Mouse (Mus musculus): ENCODE data around the gene Mllt11.

The Mllt11 gene

GRCm38 (mm10) chr3:95243086-95243485 is 11.1 kb upstream of the Mllt11 start:
- DNase-seq = no peak

- no peak for DNase-seq
These were observed 9.5 kb upstream of the Mllt11 start, which contains the start of gene Gm128 for GRCm38 (mm10) chr3:95241498-95241897. TSS of gene Gm128 (minus strand) at chr3:95241598.

- no peak for DNase-seq
These were observed 8.9 kb upstream of the Mllt11 start for GRCm38 (mm10) chr3:95240900-95241299.

DNA sequence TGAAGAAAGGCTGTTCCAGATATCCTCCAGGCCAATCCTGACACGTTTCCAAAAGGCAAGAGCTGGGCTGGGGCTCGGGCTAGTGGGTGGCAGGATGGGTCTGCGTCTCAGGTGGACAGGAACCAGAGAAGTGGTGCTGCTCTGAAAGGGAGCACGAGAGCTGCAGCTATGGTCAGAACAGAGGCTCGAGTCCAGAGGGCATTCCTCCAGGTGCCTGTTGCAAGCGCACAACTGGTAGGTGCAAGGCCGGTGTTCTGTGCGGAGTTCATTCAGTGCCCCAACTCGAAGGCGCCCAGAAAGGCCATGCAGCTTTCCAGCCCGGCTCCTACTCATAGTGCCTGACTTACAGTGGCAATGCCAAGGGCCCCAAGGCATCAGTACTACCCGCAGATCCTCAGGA is 8.0 kb upstream of the Mllt11 start:
- DNase-seq = peak; percentile 23

DNA sequence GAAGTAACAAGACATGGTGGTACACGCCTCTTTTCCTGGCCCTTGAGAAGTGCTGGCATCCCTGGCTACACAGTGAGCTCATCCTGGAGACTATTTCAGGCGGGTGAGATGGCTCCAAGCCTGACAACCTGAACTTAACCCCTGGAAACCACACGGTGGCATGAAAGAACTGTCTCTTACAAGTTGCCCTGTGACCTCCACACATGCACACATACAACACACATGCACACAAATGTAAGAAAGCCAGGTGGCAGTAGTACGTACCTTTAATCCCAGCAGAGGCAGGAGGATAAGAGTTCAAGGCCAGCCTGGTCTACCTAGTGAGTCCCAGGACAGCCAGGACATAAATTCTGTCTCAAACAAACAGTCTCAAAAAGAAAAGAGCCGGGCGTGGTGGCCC is 7.1 kb upstream of the Mllt11 start:
- DNase-seq = no peak

GRCm38 (mm10) chr3:95237541-95238099 is 5.6 kb upstream of the Mllt11 start:
- DNase-seq = no peak

- DNase-seq = no peak
These were observed 3.7 kb upstream of the Mllt11 start for GRCm38 (mm10) chr3:95235386-95236301.

- DNase-seq = peak; percentile 29
These were observed 1.5 kb upstream of the Mllt11 start for GRCm38 (mm10) chr3:95233303-95233980.

- peak; percentile 78 for DNase-seq
These were observed 800 bp upstream of the Mllt11 start for GRCm38 (mm10) chr3:95232771-95233170.

DNA sequence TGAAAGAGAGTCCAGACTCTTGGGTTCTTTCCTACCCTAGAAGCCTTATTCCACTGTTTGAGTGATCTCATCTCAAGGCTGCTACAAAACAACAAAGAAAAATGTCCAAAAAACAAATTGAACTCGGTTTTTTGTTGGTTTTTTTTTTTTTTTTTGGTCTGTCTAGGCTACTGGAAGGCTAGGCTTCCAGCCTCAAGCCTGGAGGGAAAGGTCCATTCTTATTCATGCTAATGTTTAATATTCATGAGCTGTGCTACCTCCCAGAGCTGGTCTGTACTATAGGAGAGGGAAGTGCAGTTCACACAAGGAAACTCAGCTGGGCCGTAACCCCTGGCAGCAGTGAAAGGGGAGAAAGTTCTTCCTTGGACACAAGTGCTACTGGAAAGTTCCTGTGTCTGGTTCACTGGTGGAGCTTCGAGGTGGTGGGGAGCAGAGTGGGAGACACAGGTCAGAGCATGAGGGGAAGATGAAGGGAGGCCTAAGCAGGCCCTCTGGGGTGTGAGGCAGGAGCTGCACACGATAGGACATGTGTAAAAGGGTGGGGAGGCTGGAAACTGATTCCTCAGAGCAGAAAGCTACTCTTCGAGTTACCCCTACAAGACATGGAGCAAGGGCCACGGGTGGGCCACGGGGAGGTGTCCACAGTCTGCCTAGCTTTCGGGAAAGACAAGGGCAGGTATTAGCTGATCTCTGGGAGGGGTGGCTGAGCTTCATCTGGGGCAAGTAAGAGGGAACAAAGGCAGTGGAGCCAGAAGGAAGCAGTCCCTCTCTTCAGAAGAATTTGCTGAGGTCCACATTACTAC is 1.3 kb downstream of the Mllt11 start:
- DNase-seq = peak; percentile 70

- DNase-seq = peak; percentile 71
These were observed 2.0 kb downstream of the Mllt11 start for GRCm38 (mm10) chr3:95229781-95230494.

DNA sequence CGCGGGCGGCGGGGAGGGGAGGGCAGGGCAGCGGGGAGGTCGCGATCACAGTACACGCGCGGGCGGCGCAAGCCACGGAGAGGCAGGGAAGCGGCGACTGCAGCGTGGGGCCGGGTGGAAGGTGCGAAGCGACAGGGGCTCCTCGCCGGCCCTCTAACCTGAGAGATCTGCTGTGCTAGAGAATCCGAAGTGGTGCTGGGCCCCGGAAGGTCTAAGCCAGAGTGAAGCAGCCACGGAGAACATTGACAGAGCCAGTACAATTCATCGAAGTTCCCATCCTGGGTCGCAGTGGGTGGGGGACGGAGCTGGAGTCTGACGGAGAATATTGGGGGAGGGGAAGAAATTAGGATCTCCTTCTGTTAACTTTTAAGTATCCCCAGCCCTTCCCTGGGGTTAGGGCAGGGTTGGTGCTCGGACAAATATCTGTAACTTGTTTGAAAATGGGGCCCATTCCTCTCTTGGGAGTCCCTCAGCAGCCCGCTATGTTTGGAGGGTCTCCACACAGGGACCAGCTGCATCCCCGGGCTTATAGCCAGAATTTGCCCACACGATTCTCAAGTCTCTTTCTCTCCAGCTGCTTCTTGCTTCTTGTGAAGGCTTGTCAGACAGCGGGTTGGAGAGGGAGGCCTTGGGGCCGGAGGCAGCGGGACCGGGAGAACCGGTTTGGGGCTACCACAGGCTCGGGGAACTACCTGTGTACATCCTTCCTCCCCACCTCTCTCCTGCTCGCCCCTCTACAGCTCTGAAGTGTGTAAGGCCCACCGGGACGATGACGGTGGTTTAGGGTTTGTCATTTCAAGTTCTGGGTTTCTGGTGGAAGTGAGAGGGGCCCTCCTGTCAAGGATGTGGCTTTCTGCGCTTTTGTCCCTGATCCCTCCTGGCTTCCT is 2.8 kb downstream of the Mllt11 start:
- DNase-seq = peak; percentile 66

DNA sequence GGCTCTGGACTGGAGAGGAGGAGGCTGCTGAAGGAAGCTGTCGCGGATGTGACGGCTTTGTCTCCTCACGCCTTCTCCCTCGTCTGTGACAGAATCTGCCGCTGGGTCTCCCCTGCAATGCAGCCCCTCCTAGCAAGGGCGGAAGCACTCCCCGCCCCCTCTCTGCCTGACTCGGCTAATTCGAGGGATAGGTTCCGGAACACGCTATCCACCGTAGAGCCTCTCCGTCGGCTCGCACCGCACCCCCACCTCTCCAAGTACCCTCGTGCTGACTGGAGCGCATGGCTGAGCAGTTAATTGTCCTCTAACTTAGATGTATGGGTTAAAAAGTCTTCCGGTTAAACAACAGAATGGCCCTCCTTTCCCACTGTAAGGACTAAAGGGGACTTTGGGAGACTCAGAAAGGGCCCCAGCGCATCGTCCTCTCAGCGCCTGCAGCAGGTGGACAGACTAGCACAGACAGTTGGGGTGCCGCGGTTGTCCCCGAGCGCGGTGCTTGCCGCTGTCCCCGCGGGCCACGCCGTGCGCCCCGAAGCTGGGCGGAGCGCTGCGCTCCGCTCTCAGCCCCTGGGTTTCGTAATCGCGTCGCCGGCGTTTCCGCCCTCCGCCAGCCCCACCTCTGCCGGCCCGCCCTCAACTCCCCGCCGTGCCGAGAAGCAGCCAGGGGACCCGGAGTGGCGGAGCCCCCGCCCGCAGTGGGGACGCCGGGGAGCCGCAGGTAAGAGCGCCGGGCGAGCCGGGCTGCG is 3.6 kb downstream of the Mllt11 start, which contains the start of gene Cdc42se1:
Gene Cdc42se1 (plus strand): TSS at position 585 of the 746 bp plus-strand sequence.
- DNase-seq = peak; percentile 86

GRCm38 (mm10) chr3:95227214-95227613 is 4.8 kb downstream of the Mllt11 start:
- no peak for DNase-seq

GRCm38 (mm10) chr3:95224295-95224694 is 7.7 kb downstream of the Mllt11 start:
- DNase-seq = peak; percentile 63

DNA sequence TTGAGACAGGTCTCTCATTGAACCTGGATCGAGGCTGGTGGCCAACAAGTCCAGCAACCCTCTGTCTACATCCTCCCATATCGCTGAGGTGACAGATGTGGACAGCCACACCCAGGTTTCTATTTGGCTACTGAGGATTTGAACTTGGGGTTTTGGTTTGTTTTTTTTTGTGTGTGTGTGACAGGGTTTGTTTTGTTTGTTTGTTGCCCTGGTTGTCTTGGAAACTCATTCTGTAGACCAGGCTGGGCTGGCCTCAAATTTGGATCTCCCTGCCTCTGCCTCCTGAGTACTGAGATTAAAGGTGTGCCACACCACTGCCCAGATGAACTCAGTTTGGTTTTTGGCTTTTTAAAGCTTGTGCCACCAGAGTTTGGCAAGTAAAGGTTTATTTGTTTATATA is 8.9 kb downstream of the Mllt11 start:
- no peak for DNase-seq

DNA sequence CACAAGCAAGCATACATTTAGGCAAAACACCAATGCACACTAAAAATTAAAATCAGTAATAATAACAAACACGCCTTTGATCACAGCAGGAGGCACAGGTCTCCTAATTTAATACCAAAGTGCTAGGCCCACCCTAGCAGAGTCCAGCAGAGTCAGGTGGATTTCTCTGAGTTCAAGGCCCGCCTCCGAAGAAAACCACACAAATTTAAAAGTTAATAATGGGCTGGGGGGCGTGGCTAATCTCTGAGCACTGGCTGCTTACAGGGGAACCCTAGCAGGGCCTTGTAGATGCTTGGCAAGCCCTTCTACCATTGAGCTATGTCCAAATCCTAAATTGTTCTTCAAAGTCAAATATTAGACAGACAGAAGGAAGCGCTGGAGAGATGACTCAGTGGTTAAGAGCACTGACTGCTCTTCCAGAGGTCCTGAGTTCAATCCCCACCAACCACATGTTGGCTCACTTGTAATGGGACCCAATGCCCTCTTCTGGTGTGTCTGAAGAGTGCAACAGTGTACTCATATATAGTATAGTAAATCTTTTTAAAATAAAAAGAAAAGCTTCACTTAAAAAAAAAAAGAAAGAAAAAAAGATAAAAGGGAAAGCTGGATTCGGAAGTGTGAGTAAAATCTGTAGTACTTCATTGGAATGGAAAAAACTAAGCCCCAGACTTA is 13.4 kb downstream of the Mllt11 start:
- peak; percentile 23 for DNase-seq

- DNase-seq = peak; percentile 93
These were observed 14.5 kb downstream of the Mllt11 start, which contains the start of gene Gabpb2 for GRCm38 (mm10) chr3:95217255-95218134. TSS of gene Gabpb2 (minus strand) at chr3:95217916.
